Mouse (Mus musculus) C3H10T1/2 (cell line): ENCODE results near the gene Rab40b. TPM values are rescaled to one million over a fixed set of nuclear protein-coding genes. Genes with fewer than 3 reads are reported as not detected.

Experiments used
- polyA plus RNA-seq, 2 experiments: library from polyadenylated mRNA; unstranded; fragments of >200 nt; fragmentation: generic; extraction: Trizol; gene quantifications; one replicate each; pipeline ENCODE4 v1.2.1; 2012; ENCODE audit warnings: missing spikeins in 2 of 2

The Rab40b gene
- 10 to 100 TPM in 1 of 2 experiments, under 1 TPM in 1; 0.19 to 11.7 TPM for polyA plus RNA-seq

GRCm38 (mm10) chr11:121387750-121388553 is at the start of gene Rab40b:
Rab40b (minus strand) TSS chr11:121388251.

GRCm38 (mm10) chr11:121434156-121435155 is 46.4 kb upstream of the Rab40b start, which contains the start of gene Fn3k:
Fn3k (plus strand) TSS chr11:121434913.

GRCm38 (mm10) chr11:121420830-121421552 is 32.9 kb upstream of the Rab40b start, which contains the start of gene Fn3krp:
Fn3krp (plus strand) TSS chr11:121421401.

GRCm38 (mm10) chr11:121354091-121354707 is 33.9 kb downstream of the Rab40b start, which contains the start of gene Wdr45b:
Wdr45b (minus strand) TSS chr11:121354445.

Other genes starting within 250 kb of the Rab40b start
- not detected for gene Tex19.1, start 242.1 kb downstream of the Rab40b start, polyA plus RNA-seq
- gene Uts2r, start 228.0 kb downstream of the Rab40b start, polyA plus RNA-seq, result not detected
- gene Hexdc, start 183.8 kb downstream of the Rab40b start, polyA plus RNA-seq, result 10 to 100 TPM in 1 of 2 experiments, 1 to 10 TPM in 1; 7.1 to 18.4 TPM
- 10 to 100 TPM; 16.4 to 16.7 TPM for gene Ogfod3, start 183.5 kb downstream of the Rab40b start, polyA plus RNA-seq
- 10 to 100 TPM; 12.7 to 49.8 TPM for gene Cybc1, start 158.9 kb downstream of the Rab40b start, polyA plus RNA-seq
- gene Narf, start 151.0 kb downstream of the Rab40b start, polyA plus RNA-seq, result 10 to 100 TPM in 1 of 2 experiments, 1 to 10 TPM in 1; 2.2 to 22.5 TPM
- gene Foxk2, start 128.3 kb downstream of the Rab40b start, polyA plus RNA-seq, result 10 to 100 TPM; 13.2 to 23.6 TPM
- gene Wdr45b, start 33.8 kb downstream of the Rab40b start, polyA plus RNA-seq, result 10 to 100 TPM; 27.4 to 72.2 TPM
- gene Fn3krp, start 33.1 kb upstream of the Rab40b start, polyA plus RNA-seq, result 10 to 100 TPM in 1 of 2 experiments, 1 to 10 TPM in 1; 1.3 to 15.0 TPM
- under 1 TPM; 0.08 to 0.13 TPM for gene Fn3k, start 46.7 kb upstream of the Rab40b start, polyA plus RNA-seq
- gene Tbcd, start 63.7 kb upstream of the Rab40b start, polyA plus RNA-seq, result 100 to 1,000 TPM in 1 of 2 experiments, 10 to 100 TPM in 1; 75.8 to 127 TPM
- under 1 TPM; 0.04 to 0.09 TPM for gene Zfp750, start 131.1 kb upstream of the Rab40b start, polyA plus RNA-seq